Mouse (Mus musculus): ENCODE results near the gene Rnf207.

The Rnf207 gene

DNA sequence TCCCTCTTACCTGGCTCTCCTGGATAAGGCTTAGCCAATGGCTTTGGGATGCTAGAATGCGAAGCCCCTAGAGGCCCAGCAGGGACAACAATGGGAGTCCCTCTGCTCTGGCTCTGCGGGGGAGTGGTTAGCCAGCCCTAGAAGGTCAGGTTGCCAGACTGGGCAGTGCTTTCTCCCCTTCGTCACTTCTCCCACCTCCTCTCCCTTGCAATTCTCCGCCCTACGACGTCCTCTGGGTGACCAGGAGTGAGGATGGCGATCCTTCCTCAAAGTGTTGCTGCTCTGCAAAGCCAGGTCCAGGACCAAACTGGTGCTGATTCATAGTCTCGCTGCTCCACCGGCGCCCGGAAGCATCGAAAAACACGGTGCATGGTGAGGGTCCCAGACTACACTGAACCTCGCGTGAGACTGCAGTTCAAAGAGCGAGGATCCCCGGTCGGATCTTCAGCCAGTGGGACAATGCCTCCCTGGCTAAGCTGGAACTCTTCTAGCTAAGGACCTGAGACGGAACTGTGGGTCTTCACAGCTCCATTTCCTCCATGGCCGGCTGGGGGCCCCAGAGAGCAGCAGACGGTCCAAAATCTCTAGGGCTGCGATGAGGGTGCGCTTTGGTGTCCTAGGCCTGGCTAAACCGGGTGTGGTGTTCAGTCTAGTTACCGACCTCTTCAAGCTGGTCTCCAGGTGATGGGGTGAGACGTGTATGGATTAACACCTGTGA, at the start of gene Rnf207:
TSS of gene Rnf207 (minus strand) at position 477 of the 718 bp plus-strand sequence.
- no peak for DNase-seq

DNA sequence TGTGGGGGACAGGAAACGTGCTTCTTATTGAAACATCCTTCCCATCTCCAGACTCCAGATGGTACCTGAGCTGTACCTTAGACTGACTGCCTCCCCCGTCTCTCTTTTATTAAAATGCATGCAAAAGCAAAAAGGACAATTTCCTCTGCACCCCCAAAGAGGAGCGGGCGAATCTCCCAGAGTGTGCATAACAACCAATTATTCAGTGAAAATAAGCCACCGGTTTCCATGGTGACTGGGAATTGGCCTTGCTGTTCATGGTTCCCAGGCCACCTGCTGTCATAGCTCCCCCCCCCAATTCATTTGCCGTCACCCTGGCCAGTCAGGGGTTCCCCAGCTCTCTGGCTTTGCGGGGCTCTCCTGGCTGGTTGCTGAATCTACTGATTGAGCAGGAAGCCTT, 46.4 kb upstream of the Rnf207 start:
- DNase-seq: no peak

DNA sequence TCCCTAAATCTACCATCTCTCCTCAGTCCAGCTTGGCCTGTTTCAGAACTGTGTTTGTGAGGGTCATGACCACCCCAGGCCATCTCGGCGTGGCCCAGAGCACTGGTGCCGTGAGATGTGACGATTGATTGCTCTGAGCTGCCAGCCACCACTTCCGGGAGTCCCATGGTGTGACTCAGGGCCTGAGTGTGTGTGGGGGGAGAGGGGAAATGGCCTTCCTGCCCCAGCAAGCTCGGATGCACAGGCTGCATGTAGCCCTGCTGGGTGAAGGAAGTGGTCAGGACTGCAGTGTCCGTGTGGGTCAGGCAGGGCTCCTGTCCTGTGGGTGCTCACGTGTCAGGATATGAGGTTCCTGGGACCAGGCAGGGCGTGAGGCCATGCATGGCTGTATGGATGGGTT, 43.4 kb upstream of the Rnf207 start:
- no peak for DNase-seq

- DNase-seq: no peak
Observed at GRCm38 (mm10) chr4:152360855-152361254, 42.1 kb upstream of the Rnf207 start.

- DNase-seq: no peak
Observed at GRCm38 (mm10) chr4:152359700-152360099, 40.9 kb upstream of the Rnf207 start.

GRCm38 (mm10) chr4:152355672-152356071, 36.9 kb upstream of the Rnf207 start:
- DNase-seq: no peak

DNA sequence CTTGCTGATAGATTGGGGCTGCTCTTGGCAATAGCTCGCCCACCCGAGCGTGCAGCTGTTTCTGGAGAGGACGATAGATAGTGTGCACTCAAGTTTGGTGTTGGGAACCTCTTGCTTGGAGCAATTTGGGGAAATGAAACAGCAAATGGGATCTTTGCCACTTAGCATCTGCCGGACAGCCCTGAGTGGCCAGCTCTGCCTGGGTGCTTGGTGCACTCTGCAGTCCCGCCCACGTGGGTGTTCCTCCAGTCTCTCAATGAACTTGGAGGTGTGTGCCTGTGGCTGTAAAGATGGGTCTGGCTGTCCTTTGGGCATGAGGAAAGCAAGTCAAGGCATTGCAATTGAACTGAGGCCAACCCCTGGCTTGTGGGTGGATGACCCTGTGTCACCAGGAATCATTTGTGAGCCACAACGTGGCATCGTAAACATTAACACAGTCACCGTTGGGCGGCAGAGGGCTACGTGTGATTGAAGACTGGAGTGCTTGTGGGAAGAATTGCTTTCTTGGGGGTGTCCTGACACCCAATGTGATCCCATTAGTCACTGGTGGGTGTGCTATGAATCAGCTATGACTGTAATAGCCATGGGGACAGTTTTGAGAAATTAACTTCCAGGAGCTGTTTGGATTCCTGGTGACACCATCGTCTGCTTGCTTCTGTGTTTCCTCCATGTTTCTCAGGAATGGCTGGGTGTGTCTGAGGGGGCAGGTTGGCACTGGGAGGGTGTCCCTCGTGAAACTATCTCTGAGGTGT, 35.3 kb upstream of the Rnf207 start:
- no peak for DNase-seq

DNA sequence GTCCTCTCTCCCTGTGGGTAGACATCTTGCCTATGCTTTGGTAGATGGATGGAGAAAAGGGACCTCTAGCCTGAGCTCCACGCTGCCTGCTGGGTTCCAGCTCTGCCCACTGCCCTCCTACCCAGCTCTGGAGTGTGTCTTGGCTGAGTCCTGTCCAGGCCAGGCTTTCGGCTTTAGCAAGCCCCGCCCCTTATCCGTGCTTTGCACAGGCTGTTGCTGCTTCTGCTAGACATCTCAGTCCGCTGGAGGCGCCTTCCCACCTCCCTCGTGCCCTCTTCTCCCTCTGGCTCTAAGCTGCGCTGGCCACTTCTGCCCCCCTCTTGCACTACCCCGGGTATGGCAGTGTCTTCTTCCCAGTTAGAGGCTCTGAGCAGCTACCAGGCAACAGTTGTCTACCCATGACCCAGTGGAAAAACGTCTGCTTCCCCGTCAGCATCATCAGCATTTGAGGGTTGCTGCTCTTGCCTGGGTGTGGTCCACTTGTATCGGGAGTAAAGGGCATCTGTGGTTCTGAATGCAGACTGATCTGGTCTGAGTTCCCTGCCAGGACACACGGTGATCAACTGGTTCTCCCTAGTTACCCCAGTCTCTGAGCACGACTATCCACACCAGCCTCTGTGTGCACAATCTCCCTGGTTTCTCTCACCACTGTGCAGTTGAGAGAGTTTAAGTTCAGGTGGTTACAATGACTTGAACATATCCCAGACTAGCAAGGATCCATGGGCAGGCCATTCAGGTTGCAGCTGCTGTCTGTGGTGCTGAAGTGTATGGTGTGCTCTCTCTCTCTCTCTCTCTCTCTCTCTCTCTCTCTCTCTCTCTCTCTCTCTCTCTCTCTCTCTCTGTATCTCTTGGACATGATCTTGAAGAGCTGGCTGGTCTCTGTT, 32.9 kb upstream of the Rnf207 start:
- peak; percentile 52 for DNase-seq

- DNase-seq: peak; percentile 76
Observed at GRCm38 (mm10) chr4:152350722-152351421, 32.1 kb upstream of the Rnf207 start.

DNA sequence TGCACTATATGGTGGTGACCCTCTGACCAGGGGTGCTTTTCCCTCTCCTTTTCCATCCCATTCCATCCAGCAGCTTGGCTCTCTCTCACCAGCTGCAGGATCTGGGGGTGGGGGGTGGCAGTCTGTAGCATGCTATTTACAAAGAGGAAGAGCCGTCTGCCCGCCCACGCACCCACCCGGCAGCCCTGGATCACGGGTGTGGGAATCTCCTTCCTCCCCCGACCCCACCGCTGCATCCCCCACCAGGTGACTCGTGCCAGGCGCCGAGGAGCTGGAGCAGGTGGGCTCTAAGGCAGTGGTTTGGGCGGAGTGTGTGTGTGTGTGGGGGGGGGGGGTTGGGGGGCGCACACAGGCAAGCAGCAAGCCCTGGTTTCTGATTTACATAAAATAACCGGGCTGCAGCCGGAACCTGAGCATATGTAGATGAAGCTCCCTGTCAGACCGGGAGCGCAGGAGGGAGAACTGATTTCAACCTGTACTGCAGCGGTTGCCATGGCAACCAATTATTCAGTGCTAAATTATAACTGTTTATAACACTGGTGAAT, 31.1 kb upstream of the Rnf207 start:
- peak; percentile 89 for DNase-seq

DNA sequence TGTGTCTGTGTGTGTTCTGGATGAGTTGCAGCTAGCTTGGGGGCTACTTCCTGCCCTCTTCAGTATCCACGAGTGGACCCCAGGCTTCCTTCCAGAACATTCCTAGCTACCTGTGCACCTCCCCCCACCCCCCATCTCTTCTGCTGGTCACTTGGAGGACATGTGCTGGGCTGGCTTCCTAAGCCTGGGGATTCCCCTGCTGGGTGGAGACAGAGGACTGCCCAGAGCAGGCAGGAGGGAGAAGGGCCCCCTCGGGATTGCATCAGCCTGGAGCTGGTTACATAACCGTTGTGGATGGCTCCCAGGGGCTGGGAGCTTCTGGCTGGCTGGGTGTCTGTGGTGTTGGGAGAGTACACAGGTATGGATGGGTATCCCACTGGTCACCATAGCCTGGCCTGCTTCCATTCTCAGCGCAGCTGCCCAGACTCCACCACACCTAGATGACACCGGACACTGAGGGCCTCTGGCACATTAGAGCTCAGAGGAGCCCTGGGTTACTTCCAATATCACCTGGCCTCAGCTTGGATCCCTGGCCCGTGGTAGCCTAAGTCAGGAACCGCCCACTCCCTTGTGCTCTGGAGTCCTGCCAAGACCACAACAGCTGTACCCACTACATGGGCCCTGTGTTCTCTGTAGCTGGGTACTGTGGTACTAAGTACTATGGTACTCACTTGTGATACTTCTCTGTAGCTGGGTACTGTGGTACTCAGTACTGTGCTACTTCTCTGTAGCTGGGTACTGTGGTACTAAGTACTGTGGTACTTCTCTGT, 26.5 kb upstream of the Rnf207 start:
- DNase-seq: peak; percentile 77

- DNase-seq: no peak
Observed at GRCm38 (mm10) chr4:152344651-152345050, 25.9 kb upstream of the Rnf207 start.

- DNase-seq: no peak
Observed at GRCm38 (mm10) chr4:152343296-152343695, 24.5 kb upstream of the Rnf207 start.

- DNase-seq: no peak
Observed at GRCm38 (mm10) chr4:152340584-152341284, 21.9 kb upstream of the Rnf207 start.

DNA sequence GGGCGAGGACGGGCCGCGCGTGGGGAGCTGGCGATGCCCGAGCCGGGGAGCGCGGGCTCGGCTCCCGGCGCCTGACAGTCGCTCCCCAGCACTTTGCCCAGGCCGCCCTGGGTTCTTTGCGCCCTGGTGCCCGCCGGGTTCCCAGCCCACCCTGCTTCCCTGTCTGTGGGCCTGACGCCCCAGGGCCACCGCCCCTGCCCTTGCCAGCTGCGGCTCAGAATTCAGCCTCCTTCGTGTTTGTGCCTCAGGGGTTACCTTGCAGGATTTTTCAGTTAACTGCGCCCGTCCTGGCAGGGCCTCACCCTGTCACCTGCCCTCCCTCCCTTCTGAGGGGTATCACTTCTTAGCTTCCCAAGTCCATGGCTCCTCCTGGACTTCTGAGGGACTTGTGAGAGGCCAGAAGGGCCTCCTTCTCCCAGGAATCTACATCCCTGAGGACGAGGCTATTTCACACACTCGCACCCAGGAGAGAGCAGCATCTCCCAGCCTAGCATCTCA, 20.5 kb upstream of the Rnf207 start:
- no peak for DNase-seq

DNA sequence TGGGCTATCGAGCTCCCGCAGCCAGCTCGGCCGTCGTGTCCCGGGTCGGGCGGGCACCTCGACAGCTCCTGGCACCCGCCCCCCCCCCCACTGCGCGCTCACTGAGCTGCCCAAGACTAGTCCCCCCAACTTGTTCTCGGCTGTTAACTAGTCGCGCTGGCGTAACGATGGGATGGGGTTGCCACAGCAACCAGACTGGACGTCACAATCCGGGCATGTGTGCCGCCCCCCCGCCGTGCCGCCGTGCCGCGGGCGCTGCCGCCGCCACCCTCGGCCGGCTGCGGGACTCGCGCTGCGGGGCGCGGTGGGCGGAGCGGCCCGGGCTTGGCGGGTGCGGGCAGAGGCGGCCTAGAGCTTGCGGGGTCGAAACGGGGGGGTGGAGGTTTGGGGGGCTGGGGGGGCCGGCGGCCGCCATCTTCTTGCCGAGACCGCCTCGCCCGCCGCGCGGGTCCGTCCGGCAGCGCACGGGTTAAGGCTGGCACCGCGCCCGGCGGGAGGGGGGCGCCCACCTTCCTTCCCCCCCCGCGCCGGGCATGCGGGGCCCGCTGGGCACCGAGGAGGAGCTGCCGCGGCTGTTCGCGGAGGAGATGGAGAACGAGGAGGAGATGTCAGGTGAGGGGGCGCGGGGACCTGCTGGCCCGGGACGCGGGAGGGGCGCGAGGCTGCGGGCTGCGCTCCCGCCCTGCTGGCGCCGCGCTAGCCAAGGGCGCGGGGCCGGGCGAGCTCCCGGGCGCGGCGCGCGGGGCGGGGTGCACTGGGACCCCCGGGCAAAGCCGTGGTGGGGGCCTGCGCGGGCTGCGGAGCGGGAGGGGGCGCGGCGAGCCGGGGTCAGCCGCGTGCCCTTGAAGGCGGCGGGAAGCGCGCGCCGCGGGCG, 19.9 kb upstream of the Rnf207 start, which contains the start of gene Chd5:
TSS of gene Chd5 (plus strand) at position 233 of the 874 bp plus-strand sequence.
- peak; percentile 80 for DNase-seq

DNA sequence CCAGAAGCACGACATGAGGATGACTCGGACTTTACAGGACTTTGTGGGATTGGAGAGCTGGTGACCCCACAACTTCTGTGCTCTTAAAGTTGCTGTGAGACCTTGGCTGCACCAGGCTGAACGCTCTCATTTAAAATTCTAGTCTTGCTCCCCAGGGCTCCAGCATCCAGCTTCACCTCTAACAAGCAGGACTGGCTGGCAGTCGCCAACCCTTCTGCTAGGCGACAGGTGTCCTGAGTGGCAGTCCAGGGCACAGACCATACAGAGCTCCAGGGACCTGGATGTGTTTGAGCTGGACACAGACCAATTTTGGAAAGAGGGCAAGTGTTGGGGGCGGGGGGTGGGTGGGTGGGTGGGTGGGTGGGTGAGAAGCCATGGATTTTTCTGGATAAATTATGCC, 19.0 kb upstream of the Rnf207 start:
- DNase-seq: no peak

- no peak for DNase-seq
Observed at GRCm38 (mm10) chr4:152333587-152333986, 14.8 kb upstream of the Rnf207 start.

- DNase-seq: peak; percentile 69
Observed at GRCm38 (mm10) chr4:152332952-152333351, 14.2 kb upstream of the Rnf207 start.

DNA sequence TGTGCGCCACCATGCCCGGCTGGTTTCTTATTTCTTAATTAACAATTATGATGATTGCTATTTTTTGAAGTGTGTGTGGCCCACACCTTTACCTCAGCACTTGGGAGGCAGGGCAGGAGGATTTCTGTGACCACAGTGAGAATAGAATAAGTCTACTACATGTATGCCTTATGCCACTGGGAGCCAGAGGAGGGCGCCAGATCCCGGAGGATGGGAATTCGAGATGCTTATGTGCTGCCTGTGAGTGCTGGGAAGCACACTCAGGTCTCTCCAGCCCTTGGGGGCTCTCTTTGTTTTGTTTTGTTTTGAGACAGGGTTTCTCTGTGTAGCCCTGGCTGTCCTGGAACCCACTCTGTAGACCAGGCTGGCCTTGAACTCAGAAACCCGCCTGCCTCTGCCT, 9.9 kb upstream of the Rnf207 start:
- no peak for DNase-seq
